Mouse (Mus musculus) lung, embryonic 16.5 days (tissue): ENCODE results near the gene Gbx1. TPM values are rescaled to one million over a fixed set of nuclear protein-coding genes. Genes with fewer than 3 reads are reported as not detected.

ENCODE experiments used
- ATAC-seq: fragments of 200-750 bp; cut with Nextera tagmentation; 2 replicates; pipeline ENCODE4 v1.8.0; 2017; ENCODE audit warnings: low read depth, mild to moderate bottlenecking, moderate library complexity
- H3K27ac ChIP-seq: fragments of 300-500 bp; sonication (generic); 2 replicates; pipeline ENCODE4 v1.5.1; 2014; ENCODE audit warnings: mild to moderate bottlenecking, control low read depth, low read length
- H3K27me3 ChIP-seq: fragments of 300-500 bp; sonication (generic); 2 replicates; pipeline ENCODE4 v1.6.1; 2014; ENCODE audit warnings: low read depth, low read length, mixed read lengths; ENCODE audit not compliant: control insufficient read depth, insufficient read depth
- H3K36me3 ChIP-seq: fragments of 300-500 bp; sonication (generic); 2 replicates; pipeline ENCODE4 v1.6.1; 2014; ENCODE audit warnings: low read length; ENCODE audit not compliant: control insufficient read depth, insufficient read depth
- H3K4me1 ChIP-seq: fragments of 300-500 bp; sonication (generic); replicated peaks from 2 replicates; pipeline ENCODE4 v1.6.1; 2014; ENCODE audit warnings: low read length, mixed read lengths; ENCODE audit not compliant: control insufficient read depth, insufficient read depth
- H3K4me2 ChIP-seq: fragments of 300-500 bp; sonication (generic); 2 replicates; pipeline ENCODE4 v1.6.1; 2014; ENCODE audit warnings: low read depth, low read length, control low read depth
- H3K4me3 ChIP-seq: fragments of 300-500 bp; sonication (generic); 2 replicates; pipeline ENCODE4 v1.5.1; 2014; ENCODE audit warnings: mild to moderate bottlenecking, low read length, control low read depth
- H3K9ac ChIP-seq: fragments of 300-500 bp; sonication (generic); 2 replicates; pipeline ENCODE4 v1.6.1; 2014; ENCODE audit warnings: low read length, control low read depth
- H3K9me3 ChIP-seq: fragments of 300-500 bp; sonication (generic); 2 replicates; pipeline ENCODE4 v1.6.1; 2016; ENCODE audit warnings: low read length; ENCODE audit not compliant: control insufficient read depth
- WGBS: fragments of 180-500 bp; shearing (Covaris S2); extraction: QIAGEN DNeasy Blood & Tissue Kit; methylation state at CpG from one replicate; pipeline ENCODE4 v1.1.7; 2014; 5-methylcytosine and 5-hydroxymethylcytosine counted together
- polyA plus RNA-seq: library from polyadenylated mRNA; unstranded; fragments of >200 nt; fragmentation: Nextera tagmentation; extraction: Ambion mirVana; gene quantifications from 2 replicates; pipeline ENCODE4 v1.2.1, GENCODE M21; 2015

Gbx1 gene
- polyA plus RNA-seq, 1 experiment from 2014 or later: not detected

DNA sequence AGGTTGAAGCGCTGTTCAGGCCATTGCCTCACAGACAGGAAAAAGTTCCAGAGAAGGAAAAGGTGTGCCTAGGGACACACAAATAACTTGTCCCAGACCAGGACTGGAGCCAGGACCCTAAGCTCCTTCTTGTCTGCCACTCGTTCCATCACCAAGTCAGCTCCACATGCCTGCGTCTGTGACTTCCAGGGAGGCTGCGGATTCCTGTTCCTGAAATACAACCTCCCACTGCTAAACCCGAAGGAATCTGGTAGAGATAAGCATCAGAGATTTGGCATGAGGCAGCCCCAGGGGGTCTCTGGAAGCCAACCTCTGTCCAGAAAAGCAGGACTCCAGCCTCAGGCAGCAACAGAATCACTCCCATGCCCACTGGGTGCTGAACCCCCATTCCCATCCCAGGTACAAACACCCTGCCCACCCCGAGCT, 14.2 kb upstream of the Gbx1 start:
- WGBS: 6% methylated on average over 6 of the region's 6 CpGs
- peaks cover 12% of the 10 kb centered on the region for H3K4me1 ChIP-seq
- no peak overlapping the region for H3K9ac ChIP-seq
- ATAC-seq: no peak; the same call in 1 of the 2 replicates
- H3K9me3 ChIP-seq: no peaks in the 10 kb centered on the region
- H3K36me3 ChIP-seq: no peaks in the 10 kb centered on the region
- no peak overlapping the region for H3K27ac ChIP-seq
- peak overlapping the region; percentile 38 for H3K4me2 ChIP-seq
- peaks cover 2% of the 10 kb centered on the region; the same call in 1 of the 2 replicates for H3K27me3 ChIP-seq
- peak overlapping the region; percentile 15 for H3K4me3 ChIP-seq

GRCm38 (mm10) chr5:24540387-24541143, 13.6 kb upstream of the Gbx1 start, which contains the start of gene Asb10:
Asb10 (minus strand) TSS chr5:24540978.
- Histone ChIP-seq H3K4me3 (peak within 1 kb of the TSS; percentile 15), H3K9me3 (no peaks in the 10 kb centered on the region), H3K4me1 (peaks cover 12% of the 10 kb centered on the region), H3K27ac (no peak within 1 kb of the TSS), H3K36me3 (no peaks in the 10 kb centered on the region), H3K27me3 (peaks cover 2% of the 10 kb centered on the region; the same call in 1 of the 2 replicates), H3K9ac (no peak within 1 kb of the TSS), H3K4me2 (peak within 1 kb of the TSS; percentile 38)
- WGBS: 14% methylated on average over 14 of the region's 14 CpGs
- peak; percentile 71 for ATAC-seq

- Histone ChIP-seq H3K9ac (no peak overlapping the region), H3K27ac (no peak overlapping the region), H3K9me3 (no peaks in the 10 kb centered on the region), H3K4me1 (peaks cover 12% of the 10 kb centered on the region), H3K4me3 (no peak overlapping the region), H3K27me3 (peaks cover 2% of the 10 kb centered on the region; the same call in 1 of the 2 replicates), H3K4me2 (no peak overlapping the region), H3K36me3 (no peaks in the 10 kb centered on the region)
- WGBS: 79% methylated on average over 22 of the region's 22 CpGs
- ATAC-seq: no peak
Measured at GRCm38 (mm10) chr5:24539571-24540296, 12.7 kb upstream of the Gbx1 start.

DNA sequence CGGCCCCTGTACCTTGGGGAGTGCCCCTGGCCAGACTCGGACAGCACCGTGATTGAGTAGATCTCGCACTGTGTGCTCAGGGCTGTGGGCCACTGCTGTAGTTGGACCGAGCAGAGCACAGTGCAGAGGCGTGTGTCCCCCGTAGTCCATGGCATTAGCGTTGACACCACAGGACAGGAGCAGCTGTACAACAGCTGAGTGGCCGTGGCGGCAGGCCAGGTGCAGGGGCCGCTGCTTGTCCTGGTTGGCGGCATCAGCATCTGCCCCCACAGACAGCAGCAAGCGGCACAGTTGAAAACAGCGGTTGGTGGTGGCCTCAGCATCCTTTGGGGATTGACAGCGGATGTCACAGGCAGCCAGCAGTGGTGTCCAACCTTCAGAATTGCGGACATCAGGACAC, 10.6 kb upstream of the Gbx1 start:
- Histone ChIP-seq H3K36me3 (no peaks in the 10 kb centered on the region), H3K27me3 (peaks cover 2% of the 10 kb centered on the region; the same call in 1 of the 2 replicates), H3K4me3 (no peak overlapping the region), H3K27ac (no peak overlapping the region), H3K4me2 (no peak overlapping the region), H3K9ac (no peak overlapping the region), H3K9me3 (no peaks in the 10 kb centered on the region), H3K4me1 (peaks cover 12% of the 10 kb centered on the region)
- 52% methylated on average over 16 of the region's 16 CpGs for WGBS
- ATAC-seq: no peak

GRCm38 (mm10) chr5:24536511-24536910, 9.5 kb upstream of the Gbx1 start:
- H3K36me3 ChIP-seq: no peaks in the 10 kb centered on the region
- ATAC-seq: no peak
- H3K27ac ChIP-seq: no peak overlapping the region
- no peak overlapping the region for H3K4me3 ChIP-seq
- peaks cover 6% of the 10 kb centered on the region; the same call in 1 of the 2 replicates for H3K27me3 ChIP-seq
- H3K4me2 ChIP-seq: no peak overlapping the region
- H3K4me1 ChIP-seq: peaks cover 12% of the 10 kb centered on the region
- WGBS: 80% methylated on average over 5 of the region's 5 CpGs
- H3K9me3 ChIP-seq: no peaks in the 10 kb centered on the region
- no peak overlapping the region for H3K9ac ChIP-seq

GRCm38 (mm10) chr5:24535731-24536130, 8.7 kb upstream of the Gbx1 start:
- no peak overlapping the region for H3K4me3 ChIP-seq
- WGBS: 68% methylated on average over 3 of the region's 3 CpGs
- H3K9ac ChIP-seq: no peak overlapping the region
- H3K4me1 ChIP-seq: peaks cover 5% of the 10 kb centered on the region
- H3K27me3 ChIP-seq: peaks cover 9% of the 10 kb centered on the region; the same call in 1 of the 2 replicates
- H3K27ac ChIP-seq: no peak overlapping the region
- no peaks in the 10 kb centered on the region for H3K36me3 ChIP-seq
- H3K4me2 ChIP-seq: no peak overlapping the region
- no peak for ATAC-seq
- no peaks in the 10 kb centered on the region for H3K9me3 ChIP-seq

GRCm38 (mm10) chr5:24534292-24534691, 7.3 kb upstream of the Gbx1 start:
- H3K9ac ChIP-seq: no peak overlapping the region
- H3K4me3 ChIP-seq: no peak overlapping the region
- no peak overlapping the region for H3K4me2 ChIP-seq
- no peak for ATAC-seq
- no peaks in the 10 kb centered on the region for H3K4me1 ChIP-seq
- no peaks in the 10 kb centered on the region for H3K9me3 ChIP-seq
- H3K27me3 ChIP-seq: peaks cover 17% of the 10 kb centered on the region
- WGBS: 47% methylated on average over 5 of the region's 5 CpGs
- H3K27ac ChIP-seq: no peak overlapping the region
- no peaks in the 10 kb centered on the region for H3K36me3 ChIP-seq

- H3K9ac ChIP-seq: no peak overlapping the region
- no peaks in the 10 kb centered on the region for H3K9me3 ChIP-seq
- no peaks in the 10 kb centered on the region for H3K36me3 ChIP-seq
- no peak overlapping the region for H3K27ac ChIP-seq
- no peak overlapping the region for H3K4me3 ChIP-seq
- no peaks in the 10 kb centered on the region for H3K4me1 ChIP-seq
- WGBS: 50% methylated on average over 11 of the region's 11 CpGs
- H3K4me2 ChIP-seq: no peak overlapping the region
- no peak for ATAC-seq
- peaks cover 26% of the 10 kb centered on the region for H3K27me3 ChIP-seq
Measured at GRCm38 (mm10) chr5:24533391-24533790, 6.4 kb upstream of the Gbx1 start.

DNA sequence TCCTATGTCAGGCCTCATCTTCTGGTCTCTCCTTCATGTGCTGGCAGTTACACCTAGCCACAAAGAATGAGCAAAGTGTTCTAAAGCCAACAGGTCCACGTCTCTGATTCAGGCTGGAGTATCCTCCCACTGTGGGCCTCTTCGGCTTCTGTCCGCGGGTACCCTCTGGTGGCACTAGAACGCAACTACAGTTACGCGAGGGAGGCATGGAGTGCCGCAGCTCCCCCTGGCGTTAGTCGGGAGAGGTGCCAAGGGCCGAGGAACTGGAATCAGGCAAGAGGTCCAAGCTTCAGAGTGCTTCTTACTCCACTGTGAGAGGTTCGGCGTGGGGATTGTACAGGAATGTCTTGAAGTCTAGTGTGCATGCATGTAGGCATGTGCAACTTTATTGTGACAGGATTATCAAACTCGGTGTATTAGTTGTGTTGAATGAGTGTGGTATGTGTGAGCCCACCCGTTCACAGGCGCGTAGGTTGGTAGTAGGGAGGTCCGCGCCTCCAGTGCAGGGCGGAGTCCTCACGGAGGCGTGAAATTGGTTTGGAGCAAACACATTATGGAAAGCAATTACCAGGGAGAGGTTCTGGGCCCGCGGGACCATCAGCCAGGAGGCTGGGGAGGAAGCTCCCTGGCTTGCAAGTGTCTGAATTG, 3.2 kb upstream of the Gbx1 start:
- H3K27ac ChIP-seq: no peak overlapping the region
- no peaks in the 10 kb centered on the region for H3K9me3 ChIP-seq
- H3K27me3 ChIP-seq: peaks cover 55% of the 10 kb centered on the region
- 18% methylated on average over 24 of the region's 24 CpGs for WGBS
- H3K4me3 ChIP-seq: no peak overlapping the region
- peak; percentile 62 for ATAC-seq
- H3K4me2 ChIP-seq: no peak overlapping the region
- H3K4me1 ChIP-seq: peaks cover 12% of the 10 kb centered on the region
- H3K9ac ChIP-seq: no peak overlapping the region
- H3K36me3 ChIP-seq: no peaks in the 10 kb centered on the region
